Mouse (Mus musculus) left cerebral cortex, adult 9 months (tissue): ENCODE results near the gene Fbxl2.

Source experiments
- DNase-seq, 2 experiments: peaks; one replicate each; pipeline ENCODE4 v3.0.0; 2022; ENCODE audit warnings: low spot score in 2 of 2

Fbxl2 gene

GRCm38 (mm10) chr9:113915789-113916188 is 130.2 kb downstream of the Fbxl2 start:
- no peak for DNase-seq
